Mouse (Mus musculus): ENCODE measurements at regions not wholly inside any gene's neighbourhood (a gene's known extent, or its start where the extent isn't known, plus 50 kb on each side); places are given as distances from the start of the nearest gene placed in this dataset.

GRCm38 (mm10) chr14:104388879-104389278 lies 78.9 kb downstream of the Pou4f1 start:
- no peak for TF ChIP-seq CTCF (IDR thresholded peaks at IDR 0.05; ENCODE audit: low read depth, low read length)
- no peak for TF ChIP-seq POLR2A (IDR thresholded peaks at IDR 0.05; ENCODE audit: extremely low read depth, insufficient read depth, low read length)

All from liver, adult 2 months (tissue).